Mouse (Mus musculus) liver, embryonic 13.5 days (tissue): Measurements from ENCODE around the gene Tcf7l2. TPM values are rescaled to one million over a fixed set of nuclear protein-coding genes. Genes with fewer than 3 reads are reported as not detected.

Experiments used
- ATAC-seq: fragments of 200-750 bp; cut with Nextera tagmentation; 2 replicates; pipeline ENCODE4 v1.8.0; 2017; ENCODE audit warnings: low read depth, mild to moderate bottlenecking, moderate number of reproducible peaks, moderate library complexity
- DNase-seq: peaks from one replicate; pipeline ENCODE4 v3.0.0; 2022
- H3K27ac ChIP-seq: fragments of 300-500 bp; sonication (generic); 2 replicates; pipeline ENCODE4 v1.5.1; 2015; ENCODE audit warnings: moderate library complexity, mild to moderate bottlenecking, inconsistent platforms
- H3K27me3 ChIP-seq: fragments of 300-500 bp; sonication (generic); 2 replicates; pipeline ENCODE4 v1.6.1; 2015; ENCODE audit warnings: mild to moderate bottlenecking, inconsistent platforms
- H3K36me3 ChIP-seq: fragments of 300-500 bp; sonication (generic); 2 replicates; pipeline ENCODE4 v1.6.1; 2015; ENCODE audit warnings: mild to moderate bottlenecking, inconsistent platforms
- H3K4me1 ChIP-seq: fragments of 300-500 bp; sonication (generic); replicated peaks from 2 replicates; pipeline ENCODE4 v1.6.1; 2015; ENCODE audit warnings: inconsistent platforms
- H3K4me2 ChIP-seq: fragments of 300-500 bp; sonication (generic); 2 replicates; pipeline ENCODE4 v1.6.1; 2015; ENCODE audit warnings: inconsistent platforms, mild to moderate bottlenecking, moderate library complexity
- H3K4me3 ChIP-seq: fragments of 300-500 bp; sonication (generic); replicated peaks from 2 replicates; pipeline ENCODE4 v1.5.1; 2015; ENCODE audit warnings: mild to moderate bottlenecking, inconsistent platforms
- H3K9ac ChIP-seq: fragments of 300-500 bp; sonication (generic); 2 replicates; pipeline ENCODE4 v1.6.1; 2015; ENCODE audit warnings: mild to moderate bottlenecking, inconsistent platforms
- H3K9me3 ChIP-seq: fragments of 300-500 bp; sonication (generic); replicated peaks from 2 replicates; pipeline ENCODE4 v1.6.1; 2016; ENCODE audit warnings: inconsistent platforms
- WGBS: fragments of 180-500 bp; shearing (Covaris S2); methylation state at CpG from one replicate; pipeline ENCODE4 v1.1.7; 2015; ENCODE audit not compliant: insufficient replicate concordance; 5-methylcytosine and 5-hydroxymethylcytosine counted together
- polyA plus RNA-seq: library from polyadenylated mRNA; unstranded; fragments of >200 nt; fragmentation: Nextera tagmentation; extraction: Ambion mirVana; gene quantifications from 2 replicates; pipeline ENCODE4 v1.2.1, GENCODE M21; 2015

Gene Tcf7l2
- 17.8 and 23.4 TPM in 2 replicates for polyA plus RNA-seq

GRCm38 (mm10) chr19:55741439-55741928 lies at the start of gene Tcf7l2:
Gene Tcf7l2, plus strand, starts transcription at chr19:55741820.
- under 1% methylated on average over 42 of the region's 42 CpGs for WGBS
- Histone ChIP-seq H3K4me1 (peaks cover 38% of the 10 kb centered on the region), H3K36me3 (no peaks in the 10 kb centered on the region), H3K9me3 (no peaks in the 10 kb centered on the region), H3K27ac (peak within 1 kb of the TSS; percentile 84), H3K4me2 (peak within 1 kb of the TSS; percentile 72), H3K27me3 (peaks cover 79% of the 10 kb centered on the region), H3K4me3 (peak within 1 kb of the TSS; percentile 65), H3K9ac (peak within 1 kb of the TSS; percentile 72)
- DNase-seq (peak; percentile 74), ATAC-seq (peak; percentile 89)

DNA sequence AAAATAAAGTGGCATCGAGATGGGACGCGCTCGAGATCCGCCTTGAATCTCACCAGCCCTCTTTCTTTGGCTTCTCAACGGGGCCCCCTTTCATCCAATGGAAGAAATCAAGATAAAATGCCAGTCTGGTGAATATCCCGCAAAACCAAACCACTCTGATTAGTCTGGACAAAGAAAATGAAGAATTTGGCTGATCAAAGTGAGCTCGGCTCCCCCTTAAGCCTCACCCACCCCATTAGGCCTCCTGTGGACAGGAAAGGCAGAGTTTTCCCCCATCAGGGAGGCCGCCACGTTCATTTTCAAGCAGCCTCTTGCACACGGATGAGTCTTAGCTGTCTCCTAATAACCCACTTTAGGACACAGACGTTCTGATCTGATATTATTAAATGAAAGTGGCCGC lies 47.0 kb upstream of the Tcf7l2 start:
- no peak for DNase-seq
- no peak for ATAC-seq
- Histone ChIP-seq H3K9me3 (no peaks in the 10 kb centered on the region), H3K4me2 (no peak overlapping the region), H3K36me3 (no peaks in the 10 kb centered on the region), H3K4me3 (no peak overlapping the region), H3K27me3 (peaks cover 21% of the 10 kb centered on the region), H3K27ac (no peak overlapping the region), H3K4me1 (no peaks in the 10 kb centered on the region), H3K9ac (no peak overlapping the region)
- WGBS: 30% methylated on average over 13 of the region's 13 CpGs

- Histone ChIP-seq H3K27ac (no peak overlapping the region), H3K36me3 (no peaks in the 10 kb centered on the region), H3K9ac (no peak overlapping the region), H3K4me3 (no peak overlapping the region), H3K9me3 (no peaks in the 10 kb centered on the region), H3K4me1 (peaks cover 5% of the 10 kb centered on the region), H3K27me3 (peaks cover 25% of the 10 kb centered on the region), H3K4me2 (no peak overlapping the region)
- ATAC-seq (no peak), DNase-seq (no peak)
- WGBS: 65% methylated on average over 10 of the region's 10 CpGs
These were observed 46.2 kb upstream of the Tcf7l2 start for GRCm38 (mm10) chr19:55695418-55695817.

DNA sequence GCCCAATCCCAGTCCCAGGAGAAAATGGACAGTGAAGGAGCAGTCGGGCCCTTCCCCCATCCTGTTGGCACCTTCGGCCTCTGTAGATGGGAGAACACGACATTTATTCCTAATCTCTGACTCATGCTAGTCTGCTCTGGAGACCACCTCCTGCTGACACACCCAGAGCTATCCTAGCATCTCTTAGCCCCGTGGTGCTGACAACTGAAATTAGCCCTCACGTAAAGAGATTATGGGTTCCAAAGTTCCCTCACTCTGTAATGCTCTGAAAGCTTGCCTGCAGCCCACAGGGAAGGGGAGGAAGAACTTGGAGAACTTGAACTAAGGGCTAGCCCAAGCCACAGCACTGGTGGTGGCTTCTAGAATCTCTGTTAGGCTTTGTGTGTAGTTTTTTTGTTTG lies 42.7 kb upstream of the Tcf7l2 start:
- Histone ChIP-seq H3K4me3 (no peak overlapping the region), H3K9me3 (no peaks in the 10 kb centered on the region), H3K27me3 (peaks cover 22% of the 10 kb centered on the region), H3K9ac (no peak overlapping the region), H3K27ac (no peak overlapping the region), H3K4me1 (peaks cover 15% of the 10 kb centered on the region), H3K36me3 (no peaks in the 10 kb centered on the region), H3K4me2 (no peak overlapping the region)
- ATAC-seq: no peak
- no peak for DNase-seq
- WGBS: 55% methylated on average over 5 of the region's 5 CpGs

GRCm38 (mm10) chr19:55700214-55700568 lies 41.4 kb upstream of the Tcf7l2 start:
- Histone ChIP-seq H3K4me3 (no peak overlapping the region), H3K9ac (no peak overlapping the region), H3K27ac (peak overlapping the region; percentile 76), H3K27me3 (peaks cover 14% of the 10 kb centered on the region; the same call in 1 of the 2 replicates), H3K9me3 (no peaks in the 10 kb centered on the region), H3K36me3 (no peaks in the 10 kb centered on the region), H3K4me2 (peak overlapping the region; percentile 27), H3K4me1 (peaks cover 15% of the 10 kb centered on the region)
- ATAC-seq (no peak), DNase-seq (no peak)
- WGBS: 6% methylated on average over 6 of the region's 6 CpGs

GRCm38 (mm10) chr19:55700569-55701282 lies 40.9 kb upstream of the Tcf7l2 start:
- H3K27ac ChIP-seq: peak overlapping the region; percentile 76
- WGBS: 5% methylated on average over 11 of the region's 11 CpGs

DNA sequence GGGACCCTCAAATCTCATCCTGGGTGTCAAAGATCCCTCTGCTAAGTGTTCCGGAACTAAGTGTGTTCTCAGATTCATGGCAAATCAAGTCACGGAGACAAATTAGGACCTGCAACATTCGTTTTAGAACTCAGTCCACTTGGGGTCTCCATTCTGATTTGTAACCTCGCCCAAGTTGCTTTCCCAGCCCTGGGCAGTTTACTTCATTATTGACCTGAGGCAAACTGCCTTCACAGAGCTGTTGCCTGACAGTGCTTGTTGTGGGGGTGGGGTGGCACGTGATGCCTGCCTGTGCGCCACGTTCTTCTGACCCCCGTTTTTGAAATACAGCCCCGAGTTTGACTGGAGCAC lies 40.4 kb upstream of the Tcf7l2 start:
- Histone ChIP-seq H3K9me3 (no peaks in the 10 kb centered on the region), H3K27me3 (peaks cover 14% of the 10 kb centered on the region; the same call in 1 of the 2 replicates), H3K4me3 (no peak overlapping the region), H3K36me3 (no peaks in the 10 kb centered on the region), H3K4me1 (peaks cover 15% of the 10 kb centered on the region), H3K27ac (peak overlapping the region; percentile 76), H3K9ac (no peak overlapping the region; the same call in 1 of the 2 replicates), H3K4me2 (peak overlapping the region; percentile 31; the same call in 1 of the 2 replicates)
- 50% methylated on average over 9 of the region's 9 CpGs for WGBS
- no peak for DNase-seq
- ATAC-seq: no peak; the same call in 1 of the 2 replicates

More at GRCm38 (mm10) chr19:55700569-55701282, 40.9 kb upstream of the Tcf7l2 start:
- H3K4me3 ChIP-seq: no peak overlapping the region
- no peaks in the 10 kb centered on the region for H3K9me3 ChIP-seq
- peaks cover 14% of the 10 kb centered on the region; the same call in 1 of the 2 replicates for H3K27me3 ChIP-seq
- H3K4me2 ChIP-seq: peak overlapping the region; percentile 31
- DNase-seq (no peak), ATAC-seq (peak; percentile 48; the same call in 1 of the 2 replicates)
- H3K36me3 ChIP-seq: no peaks in the 10 kb centered on the region
- no peak overlapping the region; the same call in 1 of the 2 replicates for H3K9ac ChIP-seq
- peaks cover 15% of the 10 kb centered on the region for H3K4me1 ChIP-seq

DNA sequence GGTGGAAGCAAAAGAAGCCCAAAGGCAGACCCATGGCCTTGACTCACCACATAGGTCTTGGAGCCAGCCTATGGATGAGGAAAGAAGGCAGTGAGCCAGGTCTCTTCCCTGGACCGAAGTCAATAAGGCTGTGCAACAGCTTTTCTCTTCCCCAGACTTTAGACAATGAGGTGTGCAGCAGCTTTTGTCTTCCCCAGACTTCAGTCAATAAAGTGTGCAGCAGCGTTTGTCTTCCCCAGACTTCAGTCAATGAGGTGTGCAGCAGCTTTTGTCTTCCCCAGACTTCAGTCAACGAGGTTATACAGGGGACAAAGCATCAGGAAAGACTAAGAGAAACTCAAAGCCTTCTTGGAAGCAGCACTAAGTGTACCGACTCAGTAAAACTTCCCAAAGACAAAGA lies 39.5 kb upstream of the Tcf7l2 start:
- Histone ChIP-seq H3K4me1 (peaks cover 15% of the 10 kb centered on the region), H3K4me3 (no peak overlapping the region), H3K4me2 (no peak overlapping the region), H3K27me3 (peaks cover 14% of the 10 kb centered on the region; the same call in 1 of the 2 replicates), H3K9me3 (no peaks in the 10 kb centered on the region), H3K9ac (no peak overlapping the region), H3K27ac (peak overlapping the region; percentile 76; the same call in 1 of the 2 replicates), H3K36me3 (no peaks in the 10 kb centered on the region)
- ATAC-seq: no peak
- WGBS: 65% methylated on average over 4 of the region's 4 CpGs
- no peak for DNase-seq

GRCm38 (mm10) chr19:55702716-55703115 lies 38.9 kb upstream of the Tcf7l2 start:
- Histone ChIP-seq H3K4me3 (no peak overlapping the region), H3K9ac (no peak overlapping the region), H3K9me3 (no peaks in the 10 kb centered on the region), H3K27me3 (peaks cover 12% of the 10 kb centered on the region; the same call in 1 of the 2 replicates), H3K27ac (no peak overlapping the region), H3K4me2 (no peak overlapping the region), H3K36me3 (no peaks in the 10 kb centered on the region), H3K4me1 (peaks cover 15% of the 10 kb centered on the region)
- WGBS: 73% methylated on average over 8 of the region's 8 CpGs
- DNase-seq (no peak), ATAC-seq (no peak)

GRCm38 (mm10) chr19:55704071-55704470 lies 37.5 kb upstream of the Tcf7l2 start:
- DNase-seq: no peak
- Histone ChIP-seq H3K27me3 (0 out of 2 replicates have a peak, but pooled peaks cover 10% of the 10 kb centered on the region), H3K4me1 (peaks cover 15% of the 10 kb centered on the region), H3K36me3 (no peaks in the 10 kb centered on the region), H3K4me3 (no peak overlapping the region), H3K9me3 (no peaks in the 10 kb centered on the region), H3K9ac (no peak overlapping the region), H3K27ac (no peak overlapping the region), H3K4me2 (no peak overlapping the region)
- ATAC-seq: no peak
- WGBS: 58% methylated on average over 6 of the region's 6 CpGs

GRCm38 (mm10) chr19:55706300-55706699 lies 35.3 kb upstream of the Tcf7l2 start:
- ATAC-seq (no peak), DNase-seq (no peak)
- Histone ChIP-seq H3K4me3 (no peak overlapping the region), H3K27me3 (no peaks in the 10 kb centered on the region), H3K9me3 (no peaks in the 10 kb centered on the region), H3K4me1 (peaks cover 2% of the 10 kb centered on the region; the same call in 1 of the 2 replicates), H3K9ac (no peak overlapping the region), H3K4me2 (no peak overlapping the region), H3K36me3 (no peaks in the 10 kb centered on the region), H3K27ac (no peak overlapping the region)
- 81% methylated on average over 7 of the region's 7 CpGs for WGBS
